Mouse (Mus musculus) limb, embryonic 14.5 days (tissue): ENCODE measurements around the gene Zfp334. TPM values are rescaled to one million over a fixed set of nuclear protein-coding genes. Genes with fewer than 3 reads are reported as not detected.

ENCODE experiments used
- ATAC-seq: fragments of 200-750 bp; cut with Nextera tagmentation; 2 replicates; pipeline ENCODE4 v1.8.0; 2017; ENCODE audit warnings: low read depth, moderate number of reproducible peaks, moderate TSS enrichment; ENCODE audit not compliant: low FRiP score
- DNase-seq: peaks from one replicate; pipeline ENCODE4 v3.0.0-alpha.2; 2015; ENCODE audit warnings: low spot score
- H3K27ac ChIP-seq: fragments of 300-500 bp; sonication (generic); replicated peaks from 2 replicates; pipeline ENCODE4 v1.5.1; 2014; ENCODE audit warnings: low read depth, mild to moderate bottlenecking, low read length, moderate library complexity, mixed read lengths
- H3K27me3 ChIP-seq: fragments of 300-500 bp; sonication (generic); 2 replicates; pipeline ENCODE4 v1.6.1; 2014; ENCODE audit warnings: low read length, mixed read lengths; ENCODE audit not compliant: control insufficient read depth, insufficient read depth
- H3K36me3 ChIP-seq: fragments of 300-500 bp; sonication (generic); 2 replicates; pipeline ENCODE4 v1.6.1; 2014; ENCODE audit warnings: mild to moderate bottlenecking, low read length, moderate library complexity, mixed read lengths; ENCODE audit not compliant: control insufficient read depth, insufficient read depth
- H3K4me1 ChIP-seq: fragments of 300-500 bp; sonication (generic); 2 replicates; pipeline ENCODE4 v1.6.1; 2014; ENCODE audit warnings: antibody characterized with exemption, low read length, mixed read lengths; ENCODE audit not compliant: control insufficient read depth, insufficient read depth
- H3K4me2 ChIP-seq: fragments of 300-500 bp; sonication (generic); replicated peaks from 2 replicates; pipeline ENCODE4 v1.6.1; 2014; ENCODE audit warnings: low read depth, mild to moderate bottlenecking, low read length, moderate library complexity; ENCODE audit not compliant: severe bottlenecking
- H3K4me3 ChIP-seq: fragments of 300-500 bp; sonication (generic); replicated peaks from 2 replicates; pipeline ENCODE4 v1.5.1; 2014; ENCODE audit warnings: low read length
- H3K9ac ChIP-seq: fragments of 300-500 bp; sonication (generic); 2 replicates; pipeline ENCODE4 v1.6.1; 2014; ENCODE audit warnings: mild to moderate bottlenecking, low read depth, low read length, moderate library complexity; ENCODE audit not compliant: severe bottlenecking
- H3K9me3 ChIP-seq: fragments of 300-500 bp; sonication (generic); 2 replicates; pipeline ENCODE4 v1.6.1; 2016; ENCODE audit warnings: low read length; ENCODE audit not compliant: control insufficient read depth
- POLR2A ChIP-seq: fragments of 200-500 bp; IDR thresholded peaks from 2 replicates; pipeline ENCODE4 v1.8.0; 2012; ENCODE audit warnings: inconsistent platforms, mild to moderate bottlenecking, moderate library complexity, borderline replicate concordance; ENCODE audit not compliant: insufficient read depth, insufficient read length; ENCODE audit errors: extremely low read depth
- WGBS: fragments of 180-500 bp; shearing (Covaris S2); extraction: QIAGEN DNeasy Blood & Tissue Kit; methylation state at CpG from one replicate; pipeline ENCODE4 v1.1.7; 2014; 5-methylcytosine and 5-hydroxymethylcytosine counted together
- polyA plus RNA-seq, 2 experiments: library from polyadenylated mRNA; depleted of rRNA in 1 of 2; stranded (reverse) in 1 of 2; unstranded in 1 of 2; fragments of >200 nt; fragmentation: Nextera tagmentation in 1 of 2; extraction: Ambion mirVana in 1 of 2; gene quantifications; 2 replicates each; pipeline versions ENCODE4 v1.2.1 to v1.2.3; 2012 to 2014

Gene Zfp334
- polyA plus RNA-seq, 2 experiments, result 8.6 to 9.8 TPM

DNA sequence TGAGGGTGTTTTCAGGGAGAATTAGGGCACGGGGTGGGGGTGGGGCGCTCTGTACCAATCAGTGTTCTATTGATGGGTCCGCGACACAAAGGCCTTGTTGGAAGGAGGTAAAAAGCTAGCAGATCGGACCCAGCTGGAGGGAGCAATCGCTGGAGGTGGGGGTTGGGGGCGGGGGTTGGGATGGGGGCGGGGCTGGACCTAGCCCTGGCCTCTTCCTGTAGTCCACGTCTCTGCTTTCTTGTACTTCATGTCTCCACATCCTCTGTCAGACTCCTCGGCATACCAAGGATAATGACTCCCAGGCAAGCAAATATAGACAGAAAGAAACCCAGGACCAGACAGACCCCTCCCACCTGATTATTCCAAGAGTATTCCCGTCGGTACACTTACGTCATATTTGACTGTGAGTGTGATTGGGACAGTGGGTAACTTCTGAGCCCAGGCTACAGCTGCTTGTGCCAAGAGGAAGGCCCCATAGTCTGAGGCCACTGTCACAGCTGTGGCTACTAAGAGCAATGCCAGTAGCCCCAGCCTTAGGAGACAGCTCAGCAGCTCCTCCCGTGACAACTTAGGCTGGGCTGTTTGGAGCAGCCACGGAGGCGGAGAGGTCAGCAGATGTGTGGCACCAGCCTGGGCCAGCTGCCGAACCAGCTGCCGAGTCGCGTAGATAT is 8.9 kb upstream of the Zfp334 start:
- no peak overlapping the region for H3K27ac ChIP-seq
- DNase-seq, result peak; percentile 18
- no peak for TF ChIP-seq POLR2A
- H3K9ac ChIP-seq, result peak overlapping the region; percentile 16; the same call in 1 of the 2 replicates
- H3K4me1 ChIP-seq, result peaks cover 6% of the 10 kb centered on the region; the same call in 1 of the 2 replicates
- no peaks in the 10 kb centered on the region for H3K27me3 ChIP-seq
- no peak overlapping the region for H3K4me3 ChIP-seq
- no peaks in the 10 kb centered on the region for H3K9me3 ChIP-seq
- ATAC-seq, result peak; percentile 72
- 40% methylated on average over 20 of the region's 20 CpGs for WGBS
- no peak overlapping the region for H3K4me2 ChIP-seq
- no peaks in the 10 kb centered on the region for H3K36me3 ChIP-seq

DNA sequence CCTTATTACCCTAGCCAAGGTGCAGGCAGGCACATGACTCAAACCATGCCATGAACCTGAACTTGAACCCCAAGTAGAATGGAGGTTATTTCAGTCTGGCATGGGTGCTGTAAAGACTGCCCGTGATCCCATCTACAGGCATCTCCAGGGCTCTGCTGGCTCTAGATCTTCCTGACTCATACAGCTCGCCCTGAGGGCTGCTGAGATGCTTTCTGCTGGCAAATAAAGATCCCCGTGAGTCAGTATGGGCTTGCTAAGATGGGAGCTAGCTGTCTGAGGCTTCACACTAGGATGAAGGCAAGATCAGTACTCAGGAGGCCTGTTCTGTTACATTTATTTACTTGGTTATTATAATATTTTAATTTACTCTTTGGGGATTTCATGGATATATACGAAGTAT is 4.1 kb upstream of the Zfp334 start:
- H3K9me3 ChIP-seq, result no peaks in the 10 kb centered on the region
- H3K9ac ChIP-seq, result no peak overlapping the region
- H3K4me3 ChIP-seq, result no peak overlapping the region
- no peaks in the 10 kb centered on the region for H3K36me3 ChIP-seq
- no peaks in the 10 kb centered on the region for H3K27me3 ChIP-seq
- no peak for TF ChIP-seq POLR2A
- WGBS, result 73% methylated on average over 4 of the region's 4 CpGs
- H3K27ac ChIP-seq, result no peak overlapping the region
- H3K4me2 ChIP-seq, result no peak overlapping the region
- no peak for ATAC-seq
- H3K4me1 ChIP-seq, result peaks cover 6% of the 10 kb centered on the region; the same call in 1 of the 2 replicates
- DNase-seq, result no peak

DNA sequence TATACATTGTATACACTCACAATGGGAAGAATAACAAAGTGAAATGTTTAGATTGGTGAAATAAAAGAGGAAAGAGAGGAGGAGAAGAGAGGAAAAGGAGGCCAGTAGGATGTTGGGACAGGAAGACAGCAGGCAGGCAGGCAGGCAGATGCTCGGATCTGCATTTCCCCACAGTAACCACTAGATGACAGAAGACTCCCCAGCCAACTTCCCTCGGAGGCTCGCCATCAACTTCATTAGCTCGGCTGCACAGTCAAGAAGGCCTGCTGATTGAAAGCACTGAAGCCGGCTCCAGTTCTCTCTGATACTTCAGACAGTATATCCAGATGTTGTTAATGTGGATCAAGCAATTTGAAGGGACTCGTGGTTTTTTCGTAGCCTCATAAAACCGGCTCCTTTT is 3.5 kb upstream of the Zfp334 start:
- no peak overlapping the region for H3K9ac ChIP-seq
- no peak overlapping the region for H3K27ac ChIP-seq
- no peak for ATAC-seq
- no peaks in the 10 kb centered on the region for H3K9me3 ChIP-seq
- 9% methylated on average over 8 of the region's 8 CpGs for WGBS
- peaks cover 3% of the 10 kb centered on the region for H3K36me3 ChIP-seq
- no peak overlapping the region for H3K4me2 ChIP-seq
- 0 out of 2 replicates have a peak, but pooled peaks cover 1% of the 10 kb centered on the region for H3K4me1 ChIP-seq
- no peak for TF ChIP-seq POLR2A
- DNase-seq, result peak; percentile 68
- no peak overlapping the region for H3K4me3 ChIP-seq
- no peaks in the 10 kb centered on the region for H3K27me3 ChIP-seq

DNA sequence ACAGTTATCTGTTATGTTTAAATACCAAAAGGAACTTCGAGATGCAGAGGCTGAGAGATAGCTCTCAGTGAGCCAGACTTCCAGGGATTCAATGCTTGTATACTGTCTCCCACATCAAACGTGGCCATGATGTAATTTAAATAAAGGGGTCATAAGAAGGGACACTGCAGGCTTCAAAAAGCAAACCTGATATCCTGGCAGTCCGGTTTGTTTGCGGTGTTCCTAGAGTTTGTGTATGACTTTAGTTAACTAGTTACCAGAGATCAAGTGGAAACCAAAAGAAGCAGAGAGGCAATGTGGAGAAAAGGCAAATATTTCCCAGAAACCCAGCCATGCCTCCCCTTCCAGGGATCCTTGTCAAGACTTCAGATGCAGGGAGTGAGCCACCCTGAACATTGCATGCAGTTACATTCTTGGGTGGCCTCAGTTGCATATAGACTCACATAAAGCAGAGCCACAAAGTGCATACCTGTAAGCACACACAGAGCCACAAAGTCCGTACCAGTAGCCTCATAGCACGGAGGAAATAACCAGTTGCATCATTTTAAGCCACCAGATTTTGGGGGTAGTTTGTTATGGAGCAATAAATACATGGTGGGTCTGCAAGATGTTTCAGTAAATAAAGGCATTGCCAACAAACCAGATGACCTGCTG is 1.4 kb upstream of the Zfp334 start:
- Histone ChIP-seq H3K36me3 (peaks cover 24% of the 10 kb centered on the region), H3K4me1 (no peaks in the 10 kb centered on the region), H3K27me3 (no peaks in the 10 kb centered on the region), H3K9ac (no peak overlapping the region), H3K27ac (no peak overlapping the region), H3K4me3 (no peak overlapping the region), H3K4me2 (no peak overlapping the region), H3K9me3 (no peaks in the 10 kb centered on the region)
- ATAC-seq, result no peak
- 78% methylated on average over 6 of the region's 6 CpGs for whole genome bisulfite sequencing
- DNase-seq, result no peak
- TF ChIP-seq POLR2A, result no peak

DNA sequence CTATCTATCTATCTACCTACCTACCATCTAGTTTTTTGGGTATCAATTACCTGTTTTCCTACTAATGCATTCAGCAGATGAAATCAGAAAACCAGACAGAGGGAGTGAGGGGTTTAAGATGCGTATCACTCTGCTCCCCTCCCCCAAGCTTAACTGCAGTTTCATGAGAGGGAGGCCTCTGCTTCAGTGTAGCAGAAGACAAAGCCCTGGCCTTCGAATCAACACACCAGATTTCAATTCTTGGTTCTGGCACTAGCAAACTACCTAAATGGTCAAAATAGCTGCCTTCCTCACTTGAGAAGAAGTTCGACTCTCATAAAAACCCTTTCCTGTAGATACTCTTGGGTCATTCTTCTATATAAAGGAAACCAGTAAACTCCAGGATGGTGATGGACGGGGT is 689 bp downstream of the Zfp334 start:
- Histone ChIP-seq H3K27me3 (no peaks in the 10 kb centered on the region), H3K9ac (peak overlapping the region; percentile 87), H3K36me3 (peaks cover 45% of the 10 kb centered on the region), H3K27ac (peak overlapping the region; percentile 89), H3K9me3 (no peaks in the 10 kb centered on the region), H3K4me1 (no peaks in the 10 kb centered on the region), H3K4me3 (peak overlapping the region; percentile 87), H3K4me2 (peak overlapping the region; percentile 72)
- no peak for TF ChIP-seq POLR2A
- DNase-seq (no peak), ATAC-seq (no peak)
- 8% methylated on average over 4 of the region's 4 CpGs for WGBS

DNA sequence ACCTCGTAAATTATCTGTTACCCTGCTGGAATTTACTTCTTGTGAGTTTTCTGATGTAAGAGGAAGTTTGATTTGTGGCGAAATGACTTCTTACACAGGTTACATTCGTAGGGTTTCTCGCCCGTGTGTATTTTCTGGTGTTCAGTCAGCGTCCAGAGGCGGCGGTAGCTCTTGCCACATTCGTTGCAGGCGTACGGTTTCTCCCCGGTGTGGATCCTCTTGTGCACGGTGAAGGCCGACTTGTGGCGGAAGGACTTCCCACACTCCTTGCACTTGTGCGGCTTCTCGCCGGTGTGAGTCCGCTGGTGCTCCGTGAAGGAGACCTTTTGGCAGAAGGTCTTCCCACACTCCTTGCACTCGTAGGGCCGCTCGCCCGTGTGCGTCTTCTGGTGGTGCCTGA is 8.0 kb downstream of the Zfp334 start:
- Histone ChIP-seq H3K36me3 (peaks cover 89% of the 10 kb centered on the region), H3K9me3 (peaks cover 10% of the 10 kb centered on the region), H3K9ac (no peak overlapping the region), H3K4me1 (no peaks in the 10 kb centered on the region), H3K27me3 (no peaks in the 10 kb centered on the region), H3K27ac (no peak overlapping the region), H3K4me3 (no peak overlapping the region), H3K4me2 (no peak overlapping the region)
- no peak for ATAC-seq
- TF ChIP-seq POLR2A, result no peak
- DNase-seq, result no peak
- 97% methylated on average over 25 of the region's 25 CpGs for WGBS
